Mouse (Mus musculus) liver, embryonic 18 days (tissue): ENCODE results near the gene Ap1s1. TPM values are rescaled to one million over a fixed set of nuclear protein-coding genes. Genes with fewer than 3 reads are reported as not detected.

Source experiments
- polyA plus RNA-seq: library from polyadenylated mRNA; depleted of rRNA; stranded (reverse); fragments of >200 nt; gene quantifications from 2 replicates; pipeline ENCODE4 v1.2.3, GENCODE M21; 2012; rRNA removed

Gene Ap1s1
- polyA plus RNA-seq = 53.2 and 55.6 TPM in 2 replicates

GRCm38 (mm10) chr5:137045402-137046323, at the start of gene Ap1s1:
Gene Ap1s1 (minus strand): TSS chr5:137046135.

GRCm38 (mm10) chr5:137072079-137072960, 26.4 kb upstream of the Ap1s1 start, which contains the start of gene Serpine1:
Gene Serpine1 (minus strand): TSS chr5:137072268.

GRCm38 (mm10) chr5:137026092-137026491, 19.8 kb downstream of the Ap1s1 start, which contains the start of gene Vgf:
Gene Vgf (plus strand): TSS chr5:137026392.

GRCm38 (mm10) chr5:136987934-136988271, 58.0 kb downstream of the Ap1s1 start, which contains the start of gene Znhit1:
Gene Znhit1 (minus strand): TSS chr5:136988021.

GRCm38 (mm10) chr5:136986695-136987137, 59.2 kb downstream of the Ap1s1 start, which contains the start of gene Plod3:
Gene Plod3 (plus strand): TSS chr5:136987019.

Other genes with a start within 250 kb of the Ap1s1 start
- gene Col26a1, start 162.9 kb downstream of the Ap1s1 start, polyA plus RNA-seq = 0.04 and 0.08 TPM in 2 replicates
- gene Ift22, start 138.0 kb downstream of the Ap1s1 start, polyA plus RNA-seq = 4.2 and 5.1 TPM in 2 replicates
- 126 and 135 TPM in 2 replicates for gene Fis1, start 92.9 kb downstream of the Ap1s1 start, polyA plus RNA-seq
- gene Cldn15, start 79.5 kb downstream of the Ap1s1 start, polyA plus RNA-seq = 7.6 and 10.3 TPM in 2 replicates
- 18.9 and 20.6 TPM in 2 replicates for gene Plod3, start 59.1 kb downstream of the Ap1s1 start, polyA plus RNA-seq
- gene Znhit1, start 58.1 kb downstream of the Ap1s1 start, polyA plus RNA-seq = 38.1 and 45.8 TPM in 2 replicates
- gene Vgf, start 19.7 kb downstream of the Ap1s1 start, polyA plus RNA-seq = 0.02 TPM in 1 of 2 replicates, not detected in the other
- 18.8 and 22.9 TPM in 2 replicates for gene Serpine1, start 26.1 kb upstream of the Ap1s1 start, polyA plus RNA-seq
- 4.3 and 4.7 TPM in 2 replicates for gene Trim56, start 70.1 kb upstream of the Ap1s1 start, polyA plus RNA-seq
- gene Muc3, start 103.2 kb upstream of the Ap1s1 start, polyA plus RNA-seq = not detected in 2 replicates
- 0.10 and 0.14 TPM in 2 replicates for gene Muc3a, start 166.3 kb upstream of the Ap1s1 start, polyA plus RNA-seq
- 7.5 and 9.8 TPM in 2 replicates for gene Ache, start 241.4 kb upstream of the Ap1s1 start, polyA plus RNA-seq
- gene Ufsp1, start 248.5 kb upstream of the Ap1s1 start, polyA plus RNA-seq = 5.0 and 5.8 TPM in 2 replicates